Mouse (Mus musculus) retina, postnatal 1 day (tissue): ENCODE measurements around the gene Dnajc19.

Source experiments
- DNase-seq: peaks from one replicate; pipeline ENCODE4 v3.0.0-alpha.2; 2012

The Dnajc19 gene

DNA sequence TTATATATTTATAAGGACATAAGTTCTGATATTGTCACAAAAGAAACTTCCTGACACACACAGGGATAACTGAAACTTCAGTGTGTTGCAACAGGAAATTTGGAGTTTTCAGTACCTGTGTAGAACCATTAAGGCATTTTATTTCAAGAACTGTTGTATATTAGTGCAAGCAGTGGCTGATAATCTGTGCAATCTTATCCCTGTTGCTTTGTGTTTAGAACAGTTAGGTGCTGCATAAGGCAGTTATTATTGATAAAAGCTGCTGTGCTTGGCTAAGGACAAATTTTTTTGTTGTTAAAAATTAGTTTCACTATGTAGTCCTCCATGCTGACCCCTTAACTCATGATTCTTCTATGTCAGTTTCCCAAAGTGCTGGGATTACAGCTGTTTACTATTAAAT lies 52.2 kb downstream of the Dnajc19 start:
- no peak for DNase-seq

DNA sequence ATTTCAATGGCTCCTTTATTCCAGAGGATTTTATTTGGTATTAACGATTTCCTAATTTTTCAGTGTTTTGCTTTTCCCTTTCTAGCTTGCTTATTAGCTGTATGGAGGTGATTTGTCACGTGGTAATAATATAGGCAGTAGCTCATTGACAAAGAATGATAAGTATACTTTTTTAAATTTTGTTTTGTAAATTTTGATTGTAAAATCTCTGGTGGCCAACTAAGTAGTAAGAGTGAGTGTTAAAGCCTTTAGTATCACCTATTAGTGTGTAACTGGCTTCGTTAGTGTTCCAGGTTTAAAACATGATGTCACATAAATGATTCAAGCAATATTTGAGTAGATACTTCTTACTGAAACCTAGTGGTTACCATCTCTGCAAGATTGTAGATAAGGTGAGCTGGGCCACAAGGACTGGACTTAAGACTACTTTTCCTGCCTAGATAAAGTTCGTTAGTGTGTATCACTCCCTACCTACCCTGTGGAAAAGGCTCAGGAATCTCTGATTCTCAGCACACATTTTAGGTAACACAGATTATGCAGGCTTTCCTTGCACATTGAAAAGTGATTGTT lies 59.8 kb downstream of the Dnajc19 start:
- DNase-seq: no peak

DNA sequence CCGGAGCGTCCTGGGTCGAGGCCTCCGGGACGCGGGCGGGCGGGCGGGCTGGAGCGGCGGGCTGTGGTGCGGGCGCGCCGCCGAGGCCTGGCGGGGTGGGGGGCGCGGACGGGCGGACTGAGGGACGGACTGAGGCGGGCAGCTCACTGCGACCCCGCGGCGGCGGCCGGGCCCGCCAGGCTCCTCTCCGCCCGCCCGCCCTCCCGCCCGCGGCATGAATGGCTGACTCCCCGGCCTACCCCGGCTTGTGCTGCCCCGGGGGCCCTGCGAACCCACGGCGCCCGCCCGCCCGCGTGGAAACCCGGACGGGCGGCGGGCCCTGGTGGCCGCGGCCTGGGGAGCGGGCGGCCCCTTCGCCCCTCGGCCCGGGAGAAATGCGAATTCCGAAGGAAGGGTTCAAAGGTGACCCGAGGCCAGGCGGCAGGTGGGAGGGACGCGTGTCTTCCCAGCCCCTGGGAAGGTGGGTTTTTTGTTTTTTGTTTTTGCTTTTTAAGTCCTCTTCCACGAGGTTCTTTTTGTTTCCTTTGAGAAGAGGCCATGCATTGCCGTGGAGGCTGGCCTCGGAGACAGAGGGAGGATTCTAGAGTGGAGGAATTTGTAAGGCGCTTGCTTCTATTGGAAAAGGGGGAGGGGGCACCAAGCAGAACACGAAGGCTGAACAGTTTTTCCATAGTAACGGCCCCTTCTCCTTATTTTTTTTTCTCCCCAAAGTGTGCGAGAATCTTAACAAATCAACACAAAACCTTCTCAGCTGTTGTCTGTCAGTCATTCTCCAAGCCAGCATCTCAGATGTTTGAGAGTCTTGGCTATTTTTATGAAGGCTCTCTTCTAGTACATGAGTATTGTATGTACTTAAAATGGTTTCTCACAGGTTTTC lies 60.5 kb downstream of the Dnajc19 start:
- DNase-seq: peak; percentile 37

- peak; percentile 94 for DNase-seq
These were observed 61.4 kb downstream of the Dnajc19 start, which contains the start of gene Fxr1 for GRCm38 (mm10) chr3:34019540-34020381. Gene Fxr1, plus strand, starts transcription at chr3:34019943.

DNA sequence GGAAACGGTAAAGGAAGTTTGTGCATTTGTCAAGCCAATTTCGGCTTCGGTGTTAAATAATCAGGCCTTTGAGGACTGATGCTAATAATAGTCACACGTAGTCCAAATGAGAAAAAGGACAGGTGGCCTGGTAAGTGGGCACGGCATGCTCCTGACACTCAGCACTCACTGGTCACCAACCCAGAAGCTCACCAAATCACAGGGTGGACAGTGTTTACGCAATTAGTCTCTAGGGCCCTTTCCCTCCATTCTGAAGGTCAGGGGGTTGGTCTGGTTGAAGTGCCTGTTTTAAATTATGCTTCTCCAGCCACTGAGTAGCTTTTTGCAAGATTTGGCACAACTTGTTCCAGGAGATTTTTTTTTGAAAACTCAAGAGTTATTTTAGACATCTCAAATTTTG lies 72.9 kb downstream of the Dnajc19 start:
- DNase-seq: no peak

- no peak for DNase-seq
These were observed 73.5 kb downstream of the Dnajc19 start for GRCm38 (mm10) chr3:34007611-34008010.

- no peak for DNase-seq
These were observed 74.3 kb downstream of the Dnajc19 start for GRCm38 (mm10) chr3:34006824-34007223.

DNA sequence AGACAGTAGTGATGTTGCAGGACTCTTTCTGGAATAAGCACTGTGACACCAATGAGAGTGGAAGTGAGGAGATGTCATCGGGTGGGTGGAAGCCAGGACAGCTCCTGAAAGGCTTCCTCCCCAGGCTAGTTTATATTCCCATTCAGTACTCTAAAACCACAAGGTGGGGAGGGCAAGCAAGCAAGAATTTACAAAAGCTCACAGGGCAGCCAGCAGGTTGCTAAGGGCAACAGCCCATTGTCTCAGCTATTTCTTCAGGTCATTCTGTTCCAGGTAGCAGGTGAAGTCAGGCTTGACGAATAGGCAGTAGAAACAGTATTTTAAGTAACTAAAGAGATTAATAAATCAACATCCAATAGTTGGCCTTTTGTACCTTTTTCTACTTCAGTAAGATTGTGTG lies 74.8 kb downstream of the Dnajc19 start:
- no peak for DNase-seq
